Mouse (Mus musculus) neural tube, embryonic 11.5 days (tissue): ENCODE measurements at regions not wholly inside any gene's neighbourhood (a gene's known extent, or its start where the extent isn't known, plus 50 kb on each side); places are given as distances from the start of the nearest gene placed in this dataset.

Experiments
- ATAC-seq: fragments of 200-750 bp; cut with Nextera tagmentation; 2 replicates; pipeline ENCODE4 v1.8.0; 2017; ENCODE audit warnings: moderate number of reproducible peaks, mild to moderate bottlenecking, moderate TSS enrichment, moderate library complexity; ENCODE audit not compliant: insufficient read depth, low FRiP score, low TSS enrichment
- DNase-seq: peaks from one replicate; pipeline ENCODE4 v3.0.0-alpha.2; 2015; ENCODE audit warnings: low spot score
- H3K27ac ChIP-seq: fragments of 300-500 bp; sonication (generic); 2 replicates; pipeline ENCODE4 v1.5.1; 2014; ENCODE audit warnings: low read depth, mild to moderate bottlenecking, low read length
- H3K27me3 ChIP-seq: fragments of 300-500 bp; sonication (generic); 2 replicates; pipeline ENCODE4 v1.6.1; 2014; ENCODE audit warnings: mild to moderate bottlenecking, low read length, mixed read lengths; ENCODE audit not compliant: control insufficient read depth, insufficient read depth
- H3K36me3 ChIP-seq: fragments of 300-500 bp; sonication (generic); 2 replicates; pipeline ENCODE4 v1.6.1; 2014; ENCODE audit warnings: mild to moderate bottlenecking, low read length, moderate library complexity, mixed read lengths; ENCODE audit not compliant: control insufficient read depth, insufficient read depth
- H3K4me1 ChIP-seq: fragments of 300-500 bp; sonication (generic); 2 replicates; pipeline ENCODE4 v1.6.1; 2014; ENCODE audit warnings: low read length, mixed read lengths; ENCODE audit not compliant: control insufficient read depth, insufficient read depth
- H3K4me2 ChIP-seq: fragments of 300-500 bp; sonication (generic); 2 replicates; pipeline ENCODE4 v1.6.1; 2014; ENCODE audit warnings: low read depth, mild to moderate bottlenecking, moderate library complexity
- H3K4me3 ChIP-seq: fragments of 300-500 bp; sonication (generic); 2 replicates; pipeline ENCODE4 v1.5.1; 2014; ENCODE audit warnings: low read depth, low read length
- H3K9ac ChIP-seq: fragments of 300-500 bp; sonication (generic); 2 replicates; pipeline ENCODE4 v1.6.1; 2014; ENCODE audit warnings: mild to moderate bottlenecking, low read length
- H3K9me3 ChIP-seq: fragments of 300-500 bp; sonication (generic); 2 replicates; pipeline ENCODE4 v1.6.1; 2016; ENCODE audit warnings: low read length; ENCODE audit not compliant: control insufficient read depth
- WGBS: fragments of 180-500 bp; shearing (Covaris S2); extraction: QIAGEN DNeasy Blood & Tissue Kit; methylation state at CpG from one replicate; pipeline ENCODE4 v1.1.7; 2014; 5-methylcytosine and 5-hydroxymethylcytosine counted together

- no peak overlapping the region for H3K4me3 ChIP-seq
- DNase-seq (no peak), ATAC-seq (no peak)
- no peaks in the 10 kb centered on the region for H3K4me1 ChIP-seq
- no peak overlapping the region for H3K9ac ChIP-seq
- no peaks in the 10 kb centered on the region for H3K27me3 ChIP-seq
- no peak overlapping the region for H3K4me2 ChIP-seq
- H3K9me3 ChIP-seq = no peaks in the 10 kb centered on the region
- WGBS = 81% methylated on average over 3 of the region's 3 CpGs
- no peaks in the 10 kb centered on the region for H3K36me3 ChIP-seq
- no peak overlapping the region for H3K27ac ChIP-seq
These were observed 60.6 kb upstream of the Inhba start for GRCm38 (mm10) chr13:15950885-15951610.
